Mouse (Mus musculus) CD8-positive naive resting alpha-beta T cell, adult 2 months (primary cell): Measurements from ENCODE around the gene R3hdm2.

Experiments used
- DNase-seq, 2 experiments: peaks; one replicate each; pipeline ENCODE4 v3.0.0; 2022; ENCODE audit warnings: low read depth in 2 of 2, low spot score in 2 of 2

Gene R3hdm2

DNA sequence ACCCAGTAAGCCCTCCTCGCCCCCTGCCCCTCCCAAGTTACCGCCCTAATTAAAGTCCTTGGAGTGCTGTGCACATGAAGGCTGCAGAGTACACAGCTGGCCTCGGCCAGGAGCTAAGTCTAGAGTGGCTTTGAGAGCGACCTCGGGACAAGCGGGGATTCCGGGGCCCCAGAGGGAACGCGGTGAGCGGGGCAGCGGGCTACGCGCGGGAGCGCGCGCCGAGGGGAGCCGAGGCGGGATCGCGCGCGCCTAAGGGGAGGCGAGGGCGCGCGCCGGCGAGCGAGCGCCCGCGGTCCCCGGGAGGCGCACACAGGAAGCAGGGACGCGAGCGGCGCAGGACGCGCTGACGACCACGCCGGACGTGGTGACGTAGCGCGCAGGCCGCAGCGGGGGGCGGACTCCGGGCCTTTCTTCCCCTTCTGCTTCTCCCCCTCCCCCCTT is at the start of gene R3hdm2:
Gene R3hdm2 (plus strand): TSS at position 77 of the 441 bp plus-strand sequence.
- DNase-seq = peak; percentile 80 to 89

DNA sequence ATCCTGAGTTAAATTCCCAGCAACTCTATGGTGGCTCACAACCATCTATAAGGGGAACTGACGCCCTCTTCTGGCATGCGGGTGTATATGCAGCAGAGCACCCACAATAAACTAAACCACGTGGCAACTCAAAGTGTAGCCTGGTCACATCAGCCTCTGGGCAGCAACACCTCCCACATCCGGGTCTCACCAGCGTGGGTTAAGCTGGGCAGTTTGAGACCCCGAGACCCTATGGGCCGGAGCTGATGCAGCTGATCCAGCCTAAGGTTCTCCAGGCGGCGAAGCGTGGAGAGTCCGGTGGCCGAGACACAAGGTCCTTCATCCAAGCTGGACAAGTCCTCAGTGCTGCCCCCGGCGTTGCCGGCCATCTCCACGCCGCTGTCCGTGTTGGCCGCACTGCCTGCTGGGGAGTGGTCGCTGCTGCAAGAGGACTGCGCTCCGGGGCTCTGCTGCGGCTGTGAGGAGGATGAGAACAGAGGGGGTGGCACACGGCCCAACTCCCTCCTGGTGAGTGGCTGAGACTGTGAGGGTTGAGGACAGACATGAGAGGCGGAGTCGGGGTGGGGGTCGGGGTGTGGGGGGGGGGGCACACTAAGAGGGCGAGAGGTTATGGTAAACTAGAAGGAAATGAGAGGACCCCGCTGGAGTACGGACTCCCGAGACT is 47.8 kb upstream of the R3hdm2 start:
- no peak for DNase-seq

GRCm38 (mm10) chr10:127333152-127333551 is 47.0 kb upstream of the R3hdm2 start:
- no peak for DNase-seq

- no peak for DNase-seq
These were observed 44.9 kb upstream of the R3hdm2 start for GRCm38 (mm10) chr10:127335271-127335670.

DNA sequence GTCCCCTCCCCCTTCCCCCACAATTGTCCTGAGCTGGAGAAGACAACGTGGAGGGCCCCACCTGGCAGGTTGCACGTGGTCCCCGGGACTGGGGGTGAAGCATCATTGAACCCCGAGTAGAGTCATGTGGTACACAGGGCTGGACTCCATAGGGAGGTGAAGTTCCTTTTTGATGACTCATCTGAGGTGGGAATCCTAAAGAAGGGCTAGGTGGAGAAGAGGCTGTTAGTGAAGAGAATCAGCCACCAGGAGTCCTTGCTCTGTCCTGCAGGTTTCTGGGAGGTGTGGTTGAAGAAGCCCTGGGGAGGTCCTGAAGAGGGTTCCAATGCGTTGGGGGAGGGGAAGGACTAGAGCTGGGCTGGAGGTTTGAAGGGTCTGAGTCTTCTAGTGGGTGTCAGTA is 43.2 kb upstream of the R3hdm2 start:
- DNase-seq = no peak

DNA sequence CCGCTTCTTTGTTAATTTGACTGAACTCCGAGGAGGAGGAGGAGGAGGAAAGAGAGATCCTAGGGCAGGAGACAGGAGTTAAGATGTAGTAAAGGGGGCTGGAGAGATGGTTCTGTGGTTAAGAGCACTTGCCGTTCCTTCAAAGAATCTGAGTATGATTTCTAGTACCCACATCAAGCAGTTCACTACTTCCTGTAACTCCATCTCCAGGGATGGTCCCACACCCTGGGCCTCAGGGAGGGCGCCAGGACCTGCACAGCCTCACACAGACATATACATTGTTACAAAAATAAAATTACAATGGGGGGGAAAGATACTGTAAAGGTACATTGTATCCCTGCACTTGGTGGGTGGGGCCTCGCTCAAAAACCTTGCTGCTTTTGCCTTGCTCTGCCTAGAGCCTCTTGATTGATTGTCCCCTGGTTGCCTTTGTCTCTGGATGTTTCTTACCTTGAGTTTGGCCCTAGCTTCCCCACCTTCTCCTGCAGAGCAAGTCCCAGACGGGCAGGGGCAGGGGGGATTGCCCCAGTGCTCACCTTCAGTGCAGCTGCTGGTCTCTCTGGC is 42.5 kb upstream of the R3hdm2 start:
- no peak for DNase-seq

- DNase-seq = peak; percentile 81 to 89
These were observed 41.0 kb upstream of the R3hdm2 start for GRCm38 (mm10) chr10:127338930-127339682.

- no peak for DNase-seq
These were observed 40.2 kb upstream of the R3hdm2 start for GRCm38 (mm10) chr10:127339683-127340576.

DNA sequence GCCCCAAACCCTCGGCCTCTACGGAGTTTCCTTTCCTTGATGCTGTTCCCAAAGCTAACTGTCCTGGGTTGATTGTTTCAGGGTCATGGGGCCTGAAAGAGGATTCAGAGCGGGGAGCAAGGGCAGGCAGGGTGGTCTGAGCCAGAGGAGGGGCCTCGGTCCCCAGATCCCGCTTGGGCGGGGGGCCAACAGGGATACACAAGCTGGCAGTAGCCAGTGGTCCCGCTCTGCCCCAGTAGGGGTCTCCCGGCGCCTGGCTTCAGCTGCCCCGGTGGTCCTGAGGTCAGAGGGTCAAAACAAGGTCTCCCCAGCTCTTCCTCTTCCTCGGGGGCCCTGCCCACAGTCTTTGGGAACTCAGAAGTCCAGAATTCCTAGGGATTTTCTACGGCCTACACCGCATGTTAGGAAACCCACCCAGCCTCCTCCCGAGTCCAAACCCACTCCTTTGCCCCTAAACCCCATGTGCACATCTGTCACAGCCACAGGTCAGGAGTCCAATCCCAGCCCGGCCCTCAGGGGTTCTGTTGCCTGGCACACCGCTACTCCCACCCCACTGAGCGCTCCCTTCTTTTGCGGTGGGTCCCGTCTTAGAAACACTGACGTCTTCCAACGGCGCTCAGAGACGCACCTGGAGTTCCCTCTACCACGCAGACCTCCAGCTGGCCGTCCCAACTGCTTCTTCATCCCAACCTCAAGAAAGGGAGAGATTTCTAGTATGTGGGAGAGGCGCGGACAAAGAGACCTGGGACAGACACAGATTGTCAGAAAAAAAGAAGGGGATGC is 39.4 kb upstream of the R3hdm2 start:
- no peak for DNase-seq

- DNase-seq = no peak
These were observed 38.8 kb upstream of the R3hdm2 start for GRCm38 (mm10) chr10:127341360-127341690.

- peak; percentile 74 to 86 for DNase-seq
These were observed 38.1 kb upstream of the R3hdm2 start, which contains the start of gene Gli1 for GRCm38 (mm10) chr10:127341891-127342639. TSS of gene Gli1 (minus strand) at chr10:127341974.

- DNase-seq = no peak
These were observed 37.1 kb upstream of the R3hdm2 start for GRCm38 (mm10) chr10:127343029-127343428.

DNA sequence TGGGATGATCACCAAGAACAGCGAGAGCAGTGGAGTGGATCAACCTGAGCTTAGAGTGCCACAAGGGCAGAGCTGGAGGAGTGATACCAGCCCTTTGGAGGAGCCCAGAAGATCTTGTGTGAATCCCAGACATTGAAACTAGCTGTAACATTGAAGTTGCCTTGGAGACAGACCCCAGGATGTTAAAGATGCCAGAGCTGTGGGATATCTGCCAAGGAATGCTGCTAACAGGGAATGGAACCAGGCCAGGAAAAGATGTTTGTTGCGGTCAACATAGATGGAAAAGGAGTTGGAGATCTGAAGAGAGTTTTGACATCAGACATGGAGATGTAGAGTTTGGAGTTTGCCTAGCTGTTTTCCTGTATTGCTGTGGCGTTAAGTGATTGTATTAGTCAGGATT is 34.0 kb upstream of the R3hdm2 start:
- no peak for DNase-seq

DNA sequence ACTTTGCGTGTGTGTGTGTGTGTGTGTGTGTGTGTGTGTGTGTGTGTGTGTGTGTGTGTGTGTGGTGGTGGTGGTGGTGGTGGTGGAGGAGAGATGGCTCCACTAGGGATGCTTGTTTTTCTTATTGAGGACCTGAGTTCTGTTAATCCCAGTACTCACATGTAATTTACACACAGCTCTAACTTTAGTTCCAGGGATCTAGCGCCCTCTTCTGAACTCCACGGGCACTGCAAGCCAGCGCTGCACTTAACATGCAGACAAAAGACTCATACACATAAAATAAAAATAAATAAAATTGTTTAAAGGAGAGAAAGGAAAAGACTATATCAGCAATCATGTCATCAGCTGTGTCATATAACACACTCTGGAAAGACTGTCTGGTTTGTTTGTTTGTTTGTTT is 31.2 kb upstream of the R3hdm2 start:
- DNase-seq = no peak

DNA sequence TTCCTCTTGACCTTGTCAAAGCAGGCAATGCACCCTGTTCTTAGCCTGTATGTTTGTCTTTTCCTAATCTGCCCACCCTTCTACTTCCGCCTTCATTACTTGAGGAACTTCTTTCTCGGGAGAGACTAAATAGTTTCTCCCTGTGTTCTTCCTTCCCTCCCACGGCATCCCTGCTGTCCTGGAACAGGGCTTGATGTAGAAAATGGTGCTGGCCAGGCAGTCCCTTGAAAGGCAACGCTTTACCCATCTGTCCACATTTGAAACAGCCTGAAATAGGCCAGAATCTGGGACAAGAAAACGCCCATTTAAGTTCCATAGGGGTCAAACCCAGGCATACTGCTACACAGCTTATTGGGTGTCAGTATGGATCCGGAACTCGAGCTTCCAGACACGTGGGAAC is 30.3 kb upstream of the R3hdm2 start:
- no peak for DNase-seq

GRCm38 (mm10) chr10:127350594-127351284 is 29.4 kb upstream of the R3hdm2 start:
- peak; percentile 64 to 76 for DNase-seq

DNA sequence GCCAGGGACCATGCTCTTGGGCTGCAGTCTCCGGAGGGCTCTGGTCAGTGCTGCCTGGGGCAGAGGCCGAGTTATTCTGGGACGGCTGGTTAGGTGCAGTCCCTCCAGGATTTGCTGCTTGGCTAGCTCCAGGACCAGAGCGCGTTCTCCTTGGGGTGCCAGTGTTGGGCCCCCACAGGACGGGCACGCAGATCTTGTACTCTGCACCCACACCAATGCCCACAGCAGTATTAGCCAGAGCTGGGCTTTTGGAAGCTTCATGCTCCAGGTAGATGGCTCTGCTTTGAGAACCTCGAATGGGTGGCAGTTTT is 28.9 kb upstream of the R3hdm2 start:
- DNase-seq = no peak

GRCm38 (mm10) chr10:127351719-127352118 is 28.4 kb upstream of the R3hdm2 start:
- DNase-seq = no peak

- DNase-seq = no peak
These were observed 27.9 kb upstream of the R3hdm2 start for GRCm38 (mm10) chr10:127352187-127352586.
